Mouse (Mus musculus): ENCODE data around the gene Pibf1. TPM values are rescaled to one million over a fixed set of nuclear protein-coding genes. Genes with fewer than 3 reads are reported as not detected.

Gene Pibf1
- polyA plus RNA-seq, 1 experiment from 2014 or later, result 7.6 TPM

DNA sequence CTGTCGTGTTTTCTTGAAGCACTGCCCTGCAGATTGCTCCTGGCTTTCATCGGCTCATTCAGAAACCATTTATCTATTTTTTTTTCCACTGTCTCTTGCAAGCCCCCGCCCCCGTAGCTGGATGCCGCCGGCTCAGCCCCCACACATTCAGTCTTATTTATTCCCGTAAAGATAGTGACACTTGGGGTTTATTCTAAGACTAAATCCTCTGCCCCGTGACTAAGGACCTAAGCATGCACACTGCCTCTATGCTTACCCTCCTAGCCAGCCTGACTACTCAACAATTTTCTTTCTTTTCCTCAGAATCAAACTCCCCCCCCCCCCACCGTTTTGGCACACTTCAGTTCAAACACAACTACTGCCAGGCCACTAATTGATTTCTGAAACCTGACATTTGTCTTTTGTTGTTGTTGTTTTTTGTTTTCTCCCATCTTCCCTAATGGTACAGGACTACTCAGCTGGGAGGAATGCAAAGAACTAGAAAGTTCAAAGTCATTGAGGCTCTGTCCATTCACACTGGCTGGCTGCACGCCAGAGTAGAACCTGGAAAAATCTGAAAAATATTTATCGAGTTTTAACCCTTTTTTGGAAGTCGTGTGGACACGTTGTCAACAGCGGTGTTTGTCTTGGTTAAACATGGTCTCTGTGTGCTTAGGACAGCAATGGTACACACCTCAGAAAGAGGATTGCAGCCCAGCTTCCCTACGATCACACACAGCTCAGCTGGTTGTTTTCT is 196.6 kb downstream of the Pibf1 start:
- H3K4me2 ChIP-seq (replicated peaks; ENCODE audit: low read depth), result peak overlapping the region; percentile 25
- H3K4me3 ChIP-seq (ENCODE audit: low read depth, low read length), result no peak overlapping the region
- H3K27ac ChIP-seq (replicated peaks), result no peak overlapping the region
- no peaks in the 10 kb centered on the region for H3K36me3 ChIP-seq (ENCODE audit: control insufficient read depth, insufficient read depth, low read length)
- no peak overlapping the region for H3K9ac ChIP-seq (ENCODE audit: low read length)
- H3K9me3 ChIP-seq (ENCODE audit: control insufficient read depth, low read length), result no peaks in the 10 kb centered on the region
- 26% methylated on average over 15 of the region's 15 CpGs for WGBS
- no peaks in the 10 kb centered on the region for H3K27me3 ChIP-seq (ENCODE audit: control insufficient read depth, insufficient read depth, low read length)
- ATAC-seq (ENCODE audit: low FRiP score, low TSS enrichment), result no peak
- peak; percentile 57 for DNase-seq (ENCODE audit: low spot score)
- no peaks in the 10 kb centered on the region for H3K4me1 ChIP-seq (replicated peaks; ENCODE audit: control insufficient read depth, insufficient read depth)
- no peak for TF ChIP-seq EP300 (optimal IDR thresholded peaks at IDR 0.05)
- no peak for TF ChIP-seq CTCF (IDR thresholded peaks at IDR 0.05; ENCODE audit: low read depth)

DNA sequence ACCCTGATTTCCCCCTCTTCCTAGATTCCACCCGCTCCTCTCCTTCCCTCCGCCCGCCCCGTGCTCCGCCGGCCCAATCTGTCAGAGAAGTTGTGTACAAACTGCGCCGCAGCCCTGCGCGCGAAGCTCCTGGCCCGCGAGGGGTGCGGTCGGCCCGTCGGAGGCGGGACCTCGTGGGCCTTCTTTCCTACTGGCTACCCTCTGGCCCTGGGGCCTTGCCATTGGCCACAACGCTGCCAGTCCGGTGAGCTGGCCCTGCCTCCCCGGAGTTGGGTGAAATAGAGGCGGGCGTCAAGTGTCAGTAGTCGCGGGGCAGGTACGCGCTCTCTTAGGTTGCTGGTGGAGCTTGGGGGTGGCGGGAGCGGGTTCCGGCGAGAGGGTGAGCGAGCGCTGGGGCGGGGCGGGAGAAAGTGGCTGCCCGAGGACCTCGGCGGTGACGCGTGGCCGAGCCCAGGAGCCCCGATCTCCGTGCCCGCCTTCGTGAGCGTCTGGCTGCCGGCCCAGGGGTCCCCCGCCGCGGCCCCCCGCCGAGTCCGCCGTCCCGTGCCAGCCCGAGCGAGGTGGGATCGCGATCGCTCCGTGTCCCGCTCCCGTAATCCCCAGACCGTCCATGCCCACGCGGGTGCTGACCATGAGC is 199.3 kb downstream of the Pibf1 start, which contains the start of gene Klf5:
Gene Klf5, plus strand, starts transcription at position 307 of the 637 bp plus-strand sequence.
- under 1% methylated on average over 51 of the region's 67 CpGs for WGBS
- no peaks in the 10 kb centered on the region for H3K4me1 ChIP-seq (replicated peaks; ENCODE audit: control insufficient read depth, insufficient read depth)
- TF ChIP-seq CTCF (IDR thresholded peaks at IDR 0.05; ENCODE audit: low read depth) (no peak), EP300 (optimal IDR thresholded peaks at IDR 0.05) (peak; percentile 86)
- H3K4me2 ChIP-seq (replicated peaks; ENCODE audit: low read depth), result peak within 1 kb of the TSS; percentile 91
- peak; percentile 97 for ATAC-seq (ENCODE audit: low FRiP score, low TSS enrichment)
- peak within 1 kb of the TSS; percentile 96 for H3K27ac ChIP-seq (replicated peaks)
- 0 out of 2 replicates have a peak, but pooled peaks cover 6% of the 10 kb centered on the region for H3K36me3 ChIP-seq (ENCODE audit: control insufficient read depth, insufficient read depth, low read length)
- no peaks in the 10 kb centered on the region for H3K9me3 ChIP-seq (ENCODE audit: control insufficient read depth, low read length)
- peak within 1 kb of the TSS; percentile 96 for H3K9ac ChIP-seq (ENCODE audit: low read length)
- H3K4me3 ChIP-seq (ENCODE audit: low read depth, low read length), result peak within 1 kb of the TSS; percentile 86
- peak; percentile 99 for DNase-seq (ENCODE audit: low spot score)
- no peaks in the 10 kb centered on the region for H3K27me3 ChIP-seq (ENCODE audit: control insufficient read depth, insufficient read depth, low read length)

DNA sequence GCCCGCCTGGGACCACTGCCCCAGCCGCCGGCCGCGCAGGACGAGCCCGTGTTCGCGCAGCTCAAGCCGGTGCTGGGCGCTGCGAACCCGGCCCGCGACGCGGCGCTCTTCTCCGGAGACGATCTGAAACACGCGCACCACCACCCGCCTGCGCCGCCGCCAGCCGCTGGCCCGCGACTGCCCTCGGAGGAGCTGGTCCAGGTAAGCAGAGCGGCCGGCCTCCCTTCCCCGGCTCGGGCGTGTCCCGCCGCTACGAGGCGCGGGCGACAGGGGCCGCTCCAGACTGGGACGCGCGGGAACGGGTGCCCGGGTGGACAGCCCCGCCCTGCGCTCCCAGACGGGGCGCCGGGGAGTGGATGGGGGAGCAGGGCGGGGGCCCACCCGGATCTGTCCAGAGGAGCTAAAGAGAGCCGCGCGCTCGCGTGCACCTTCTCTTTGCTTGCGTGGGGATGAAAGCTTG is 199.8 kb downstream of the Pibf1 start:
- WGBS, result under 1% methylated on average over 56 of the region's 60 CpGs
- Histone ChIP-seq H3K27ac (replicated peaks) (peak overlapping the region; percentile 96), H3K4me3 (ENCODE audit: low read depth, low read length) (peak overlapping the region; percentile 86), H3K4me2 (replicated peaks; ENCODE audit: low read depth) (peak overlapping the region; percentile 91), H3K9me3 (ENCODE audit: control insufficient read depth, low read length) (no peaks in the 10 kb centered on the region), H3K36me3 (ENCODE audit: control insufficient read depth, insufficient read depth, low read length) (0 out of 2 replicates have a peak, but pooled peaks cover 10% of the 10 kb centered on the region), H3K9ac (ENCODE audit: low read length) (peak overlapping the region; percentile 96), H3K27me3 (ENCODE audit: control insufficient read depth, insufficient read depth, low read length) (no peaks in the 10 kb centered on the region), H3K4me1 (replicated peaks; ENCODE audit: control insufficient read depth, insufficient read depth) (no peaks in the 10 kb centered on the region)
- ATAC-seq (ENCODE audit: low FRiP score, low TSS enrichment) (peak; percentile 69), DNase-seq (ENCODE audit: low spot score) (peak; percentile 80)
- no peak for TF ChIP-seq EP300 (optimal IDR thresholded peaks at IDR 0.05)
- peak; percentile 47 for TF ChIP-seq CTCF (IDR thresholded peaks at IDR 0.05; ENCODE audit: low read depth)

DNA sequence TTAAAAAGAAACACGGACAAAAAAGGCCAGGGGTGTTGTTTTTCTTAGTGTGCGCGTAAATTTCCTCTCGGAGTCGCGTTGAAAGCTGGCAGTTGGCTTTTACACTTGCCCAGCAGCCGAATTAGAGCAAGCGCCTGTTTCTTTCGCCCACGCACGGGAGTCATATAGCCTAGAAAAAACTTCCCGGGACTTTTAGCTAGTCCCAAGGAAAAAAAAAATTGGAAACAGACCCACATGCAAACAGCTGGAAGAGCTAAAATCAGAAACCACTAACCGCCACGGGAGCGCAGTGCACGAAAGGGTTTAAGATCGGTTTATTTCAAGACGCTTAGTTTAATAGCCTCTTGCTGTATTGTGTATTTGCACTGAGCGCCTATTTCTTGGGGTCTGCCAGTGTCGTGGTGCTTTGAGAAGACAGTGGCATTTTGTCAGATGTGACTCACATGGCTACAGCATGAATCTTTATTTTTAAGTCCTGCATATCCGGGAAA is 200.5 kb downstream of the Pibf1 start:
- TF ChIP-seq CTCF (IDR thresholded peaks at IDR 0.05; ENCODE audit: low read depth) (0 out of 2 replicates have a peak, but pooled peaks have one; percentile 13), EP300 (optimal IDR thresholded peaks at IDR 0.05) (no peak)
- Histone ChIP-seq H3K4me1 (replicated peaks; ENCODE audit: control insufficient read depth, insufficient read depth) (no peaks in the 10 kb centered on the region), H3K9me3 (ENCODE audit: control insufficient read depth, low read length) (no peaks in the 10 kb centered on the region), H3K27me3 (ENCODE audit: control insufficient read depth, insufficient read depth, low read length) (no peaks in the 10 kb centered on the region), H3K27ac (replicated peaks) (peak overlapping the region; percentile 96), H3K36me3 (ENCODE audit: control insufficient read depth, insufficient read depth, low read length) (0 out of 2 replicates have a peak, but pooled peaks cover 10% of the 10 kb centered on the region), H3K9ac (ENCODE audit: low read length) (peak overlapping the region; percentile 96), H3K4me2 (replicated peaks; ENCODE audit: low read depth) (peak overlapping the region; percentile 91), H3K4me3 (ENCODE audit: low read depth, low read length) (peak overlapping the region; percentile 86)
- DNase-seq (ENCODE audit: low spot score) (no peak), ATAC-seq (ENCODE audit: low FRiP score, low TSS enrichment) (no peak)
- WGBS, result 1% methylated on average over 21 of the region's 21 CpGs

DNA sequence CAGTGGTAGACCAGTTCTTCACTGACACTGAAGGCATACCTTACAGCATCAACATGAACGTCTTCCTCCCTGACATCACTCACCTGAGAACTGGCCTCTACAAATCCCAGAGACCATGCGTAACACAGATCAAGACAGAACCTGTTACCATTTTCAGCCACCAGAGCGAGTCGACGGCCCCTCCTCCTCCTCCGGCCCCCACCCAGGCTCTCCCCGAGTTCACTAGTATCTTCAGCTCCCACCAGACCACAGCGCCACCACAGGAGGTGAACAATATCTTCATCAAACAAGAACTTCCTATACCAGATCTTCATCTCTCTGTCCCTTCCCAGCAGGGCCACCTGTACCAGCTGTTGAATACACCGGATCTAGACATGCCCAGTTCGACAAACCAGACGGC is 202.2 kb downstream of the Pibf1 start:
- peak overlapping the region; percentile 96 for H3K9ac ChIP-seq (ENCODE audit: low read length)
- H3K27ac ChIP-seq (replicated peaks), result peak overlapping the region; percentile 96
- H3K36me3 ChIP-seq (ENCODE audit: control insufficient read depth, insufficient read depth, low read length), result 0 out of 2 replicates have a peak, but pooled peaks cover 10% of the 10 kb centered on the region
- no peaks in the 10 kb centered on the region for H3K27me3 ChIP-seq (ENCODE audit: control insufficient read depth, insufficient read depth, low read length)
- DNase-seq (ENCODE audit: low spot score) (peak; percentile 85), ATAC-seq (ENCODE audit: low FRiP score, low TSS enrichment) (peak; percentile 41)
- H3K4me3 ChIP-seq (ENCODE audit: low read depth, low read length), result peak overlapping the region; percentile 86
- H3K4me1 ChIP-seq (replicated peaks; ENCODE audit: control insufficient read depth, insufficient read depth), result no peaks in the 10 kb centered on the region
- 37% methylated on average over 11 of the region's 11 CpGs for WGBS
- H3K4me2 ChIP-seq (replicated peaks; ENCODE audit: low read depth), result peak overlapping the region; percentile 50
- TF ChIP-seq EP300 (optimal IDR thresholded peaks at IDR 0.05), result no peak
- TF ChIP-seq CTCF (IDR thresholded peaks at IDR 0.05; ENCODE audit: low read depth), result peak; percentile 66
- no peaks in the 10 kb centered on the region for H3K9me3 ChIP-seq (ENCODE audit: control insufficient read depth, low read length)

Other genes with a start within 250 kb of the Pibf1 start
- gene Rpl36a-ps1, start 105.1 kb upstream of the Pibf1 start, polyA plus RNA-seq (2015; fragmentation: Nextera tagmentation; extraction: Ambion mirVana), result 3.2 and 3.6 TPM in 2 replicates
- gene Mzt1, start 53.3 kb upstream of the Pibf1 start, polyA plus RNA-seq (2015; fragmentation: Nextera tagmentation; extraction: Ambion mirVana), result 52.8 and 55.8 TPM in 2 replicates
- 12.4 and 13.8 TPM in 2 replicates for gene Bora, start 53.2 kb upstream of the Pibf1 start, polyA plus RNA-seq (2015; fragmentation: Nextera tagmentation; extraction: Ambion mirVana)
- 11.1 and 12.0 TPM in 2 replicates for gene Dis3, start 346 bp downstream of the Pibf1 start, polyA plus RNA-seq (2015; fragmentation: Nextera tagmentation; extraction: Ambion mirVana)
- 101 and 112 TPM in 2 replicates for gene Klf5, start 199.3 kb downstream of the Pibf1 start, polyA plus RNA-seq (2015; fragmentation: Nextera tagmentation; extraction: Ambion mirVana)